ENCODE assay signal across 10 mouse cellular contexts in the genomic region with DNA sequence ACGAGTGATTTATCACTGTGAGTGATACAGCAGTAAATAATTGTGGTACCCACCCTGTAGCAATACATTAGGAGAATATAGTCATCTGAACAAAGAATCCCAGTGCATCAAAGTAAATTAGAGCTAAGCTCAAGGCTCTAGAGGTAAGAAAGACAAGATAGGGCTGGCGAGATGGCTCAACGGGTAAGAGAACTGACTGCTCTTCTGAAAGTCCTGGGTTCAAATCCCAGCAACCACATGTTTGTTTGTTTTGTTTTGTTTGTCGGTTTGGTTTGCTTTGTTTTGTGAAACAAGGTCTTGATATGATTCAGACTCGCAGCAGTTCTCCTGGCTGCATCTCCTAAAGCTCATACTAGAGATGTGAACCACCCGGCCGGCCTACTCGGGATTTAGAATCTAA. TPM values are rescaled to one million over a fixed set of nuclear protein-coding genes. Genes with fewer than 3 reads are reported as not detected.
DNase-seq lines count a peak whose midpoint lies in the region; ATAC-seq and TF ChIP-seq lines count a peak whose summit lies in the region.
"Had no signal": no experiment of that assay in that cellular context is flagged by ENCODE, and none has a peak within 500 bp of the region (broad histone marks: within the 10 kb centered on the region; RNA-seq: fewer than 3 reads in every experiment).

No protein-coding gene starts in this region.

- no peak overlapping the region for H3K4me2 ChIP-seq in forebrain, embryonic 15.5 days (replicated peaks)
- H3K4me2 ChIP-seq in forebrain, embryonic 12.5 days: no peak overlapping the region
- peak overlapping the region; percentile 64 for H3K4me2 ChIP-seq in lung, embryonic 15.5 days

- 93% methylated on average over 8 of the region's 8 CpGs for WGBS in forebrain, embryonic 15.5 days
- 89% methylated on average over 8 of the region's 8 CpGs for WGBS in forebrain, embryonic 12.5 days
- 90% methylated on average over 8 of the region's 8 CpGs for WGBS in lung, embryonic 15.5 days
- 91% methylated on average over 8 of the region's 8 CpGs for WGBS in lung, adult 2 months

- no peak for DNase-seq in lung, adult 2 months
- DNase-seq in ES-CJ7 (ENCODE audit: low read depth, low spot score): peak; percentile 11
- peak; percentile 20 for DNase-seq in induced T-regulatory cell, adult 2 months (ENCODE audit: low read depth)
- DNase-seq in spleen, postnatal 10 days (ENCODE audit: low spot score in 2 of 2): no peak
- no peak for DNase-seq in left cerebral cortex, postnatal 4 days

- no peaks in the 10 kb centered on the region for H3K4me1 ChIP-seq in forebrain, embryonic 15.5 days
- no peaks in the 10 kb centered on the region for H3K4me1 ChIP-seq in forebrain, embryonic 12.5 days
- no peaks in the 10 kb centered on the region for H3K4me1 ChIP-seq in lung, embryonic 15.5 days
- no peaks in the 10 kb centered on the region for H3K4me1 ChIP-seq in lung, adult 2 months (ENCODE audit: control insufficient read depth, insufficient read depth, low read length)
- H3K4me1 ChIP-seq: embryonic facial prominence, embryonic 12.5 days had no signal

- intact Hi-C loops in left cerebral cortex, postnatal 4 days (cut with DNase I): no loop called here

- no peaks in the 10 kb centered on the region for H3K9me3 ChIP-seq in forebrain, embryonic 15.5 days
- no peaks in the 10 kb centered on the region for H3K9me3 ChIP-seq in forebrain, embryonic 12.5 days
- H3K9me3 ChIP-seq in lung, embryonic 15.5 days: no peaks in the 10 kb centered on the region
- H3K9me3 ChIP-seq: embryonic facial prominence, embryonic 12.5 days had no signal

- no peaks in the 10 kb centered on the region for H3K27me3 ChIP-seq in forebrain, embryonic 15.5 days
- no peaks in the 10 kb centered on the region for H3K27me3 ChIP-seq in forebrain, embryonic 12.5 days
- H3K27me3 ChIP-seq in lung, embryonic 15.5 days: no peaks in the 10 kb centered on the region
- H3K27me3 ChIP-seq: embryonic facial prominence, embryonic 12.5 days had no signal

- no peak overlapping the region for H3K9ac ChIP-seq in forebrain, embryonic 15.5 days (replicated peaks)
- H3K9ac ChIP-seq in forebrain, embryonic 12.5 days: no peak overlapping the region
- no peak overlapping the region for H3K9ac ChIP-seq in lung, embryonic 15.5 days

- no peak for ATAC-seq in forebrain, embryonic 15.5 days (replicated peaks)
- no peak for ATAC-seq in forebrain, embryonic 12.5 days (ENCODE audit: low FRiP score)
- ATAC-seq in lung, embryonic 15.5 days (ENCODE audit: borderline replicate concordance, extremely low read depth, low FRiP score, low TSS enrichment): no peak

- no peak for TF ChIP-seq POLR2A in lung, adult 2 months (IDR thresholded peaks at IDR 0.05; ENCODE audit: borderline replicate concordance, extremely low read depth, low read depth, low read length)

- no peak for TF ChIP-seq CTCF in lung, adult 2 months (IDR thresholded peaks at IDR 0.05; ENCODE audit: insufficient read depth, low read length)

- H3K27ac ChIP-seq in forebrain, embryonic 15.5 days (replicated peaks): no peak overlapping the region
- no peak overlapping the region for H3K27ac ChIP-seq in forebrain, embryonic 12.5 days
- H3K27ac ChIP-seq in lung, embryonic 15.5 days: no peak overlapping the region
- H3K27ac ChIP-seq: kidney, postnatal 0 days had no signal

- peak overlapping the region; percentile 66; the same call in 1 of the 2 replicates for H3K4me3 ChIP-seq in forebrain, embryonic 15.5 days
- H3K4me3 ChIP-seq in forebrain, embryonic 12.5 days (replicated peaks): no peak overlapping the region
- H3K4me3 ChIP-seq in lung, embryonic 15.5 days: no peak overlapping the region
- H3K4me3 ChIP-seq in lung, adult 2 months (replicated peaks; ENCODE audit: extremely low read depth, low read depth, low read length): no peak overlapping the region

- no peaks in the 10 kb centered on the region for H3K36me3 ChIP-seq in forebrain, embryonic 15.5 days
- no peaks in the 10 kb centered on the region for H3K36me3 ChIP-seq in forebrain, embryonic 12.5 days (replicated peaks)
- H3K36me3 ChIP-seq in lung, embryonic 15.5 days: no peaks in the 10 kb centered on the region
- H3K36me3 ChIP-seq: embryonic facial prominence, embryonic 12.5 days had no signal

RNA-seq across cellular contexts. Expression of a gene that starts 21.2 kb away (rescaled TPM):
- 0.14 and 0.33 TPM in 2 replicates for polyA plus RNA-seq in forebrain, embryonic 15.5 days (2015; fragmentation: Nextera tagmentation; extraction: Ambion mirVana)
- 0.21 and 0.27 TPM in 2 replicates for polyA plus RNA-seq in forebrain, embryonic 12.5 days (2016; fragmentation: Nextera tagmentation; extraction: Ambion mirVana)
- polyA plus RNA-seq in lung, embryonic 15.5 days (2015; fragmentation: Nextera tagmentation; extraction: Ambion mirVana): 1.1 and 1.3 TPM in 2 replicates
- 56.1 and 59.8 TPM in 2 replicates for polyA plus RNA-seq in lung, adult 2 months (2012; rRNA removed)
- total RNA-seq in left cerebral cortex, postnatal 4 days (2021): 1 to 10 TPM; 5.7 to 9.5 TPM

RNA-seq across cellular contexts. Expression of a gene that starts 27.3 kb away (rescaled TPM):
- 206 and 214 TPM in 2 replicates for polyA plus RNA-seq in forebrain, embryonic 15.5 days (2015; fragmentation: Nextera tagmentation; extraction: Ambion mirVana)
- 203 and 208 TPM in 2 replicates for polyA plus RNA-seq in forebrain, embryonic 12.5 days (2016; fragmentation: Nextera tagmentation; extraction: Ambion mirVana)
- 302 and 311 TPM in 2 replicates for polyA plus RNA-seq in lung, embryonic 15.5 days (2015; fragmentation: Nextera tagmentation; extraction: Ambion mirVana)
- polyA plus RNA-seq in lung, adult 2 months (2012; rRNA removed): 122 and 185 TPM in 2 replicates
- total RNA-seq in left cerebral cortex, postnatal 4 days (2021): 10 to 100 TPM; 73.0 to 79.8 TPM

RNA-seq across cellular contexts. Expression of a gene that starts 47.7 kb away (rescaled TPM):
- 10.0 and 10.4 TPM in 2 replicates for polyA plus RNA-seq in forebrain, embryonic 15.5 days (2015; fragmentation: Nextera tagmentation; extraction: Ambion mirVana)
- polyA plus RNA-seq in forebrain, embryonic 12.5 days (2016; fragmentation: Nextera tagmentation; extraction: Ambion mirVana): 13.6 and 16.0 TPM in 2 replicates
- 46.1 and 46.7 TPM in 2 replicates for polyA plus RNA-seq in lung, embryonic 15.5 days (2015; fragmentation: Nextera tagmentation; extraction: Ambion mirVana)
- 53.7 and 67.0 TPM in 2 replicates for polyA plus RNA-seq in lung, adult 2 months (2012; rRNA removed)
- 10 to 100 TPM; 10.8 to 15.0 TPM for total RNA-seq in left cerebral cortex, postnatal 4 days (2021)

Comparison
In these comparisons a context has a peak if more than half of its experiments do, and no peak if none do; other contexts are left out.
1. RNA of a gene that starts 21.2 kb away (polyA plus RNA-seq): 56.1 to 59.8 TPM in lung, adult 2 months; 1.1 to 1.3 TPM in lung, embryonic 15.5 days, 0.21 to 0.27 TPM in forebrain, embryonic 12.5 days and 0.14 to 0.33 TPM in forebrain, embryonic 15.5 days; every median in the first group is over 10 times any median in the second.
2. DNase-seq: peak in ES-CJ7 (single experiment) and induced T-regulatory cell, adult 2 months (single experiment); none in lung, adult 2 months (single experiment), spleen, postnatal 10 days (0 of 2) and left cerebral cortex, postnatal 4 days (single experiment).